9 mouse cellular contexts compared by ENCODE assay signal in genomic region chr5:120465062-120465461, GRCm38 (mm10). TPM values are rescaled to one million over a fixed set of nuclear protein-coding genes. Genes with fewer than 3 reads are reported as not detected.
DNase-seq lines count a peak whose midpoint lies in the region; ATAC-seq and TF ChIP-seq lines count a peak whose summit lies in the region.
"Had no signal": no experiment of that assay in that cellular context is flagged by ENCODE, and none has a peak within 500 bp of the region (broad histone marks: within the 10 kb centered on the region; RNA-seq: fewer than 3 reads in every experiment).

No protein-coding gene starts in this region.

- no peaks in the 10 kb centered on the region for H3K36me3 ChIP-seq in liver, embryonic 13.5 days
- no peaks in the 10 kb centered on the region for H3K36me3 ChIP-seq in liver, embryonic 12.5 days
- H3K36me3 ChIP-seq in stomach, postnatal 0 days (ENCODE audit: control insufficient read depth, insufficient read depth, low read length) = no peaks in the 10 kb centered on the region
- H3K36me3 ChIP-seq: lung, embryonic 15.5 days had no signal

- WGBS in liver, embryonic 13.5 days (ENCODE audit: insufficient replicate concordance) = 31% methylated on average over 5 of the region's 5 CpGs
- 34% methylated on average over 5 of the region's 5 CpGs for WGBS in liver, embryonic 12.5 days (ENCODE audit: insufficient replicate concordance)
- 39% methylated on average over 5 of the region's 5 CpGs for WGBS in stomach, postnatal 0 days

- H3K9me3 ChIP-seq in liver, embryonic 13.5 days (replicated peaks) = no peaks in the 10 kb centered on the region
- H3K9me3 ChIP-seq in liver, embryonic 12.5 days (replicated peaks) = no peaks in the 10 kb centered on the region; the same call in 1 of the 2 replicates
- no peaks in the 10 kb centered on the region for H3K9me3 ChIP-seq in stomach, postnatal 0 days (ENCODE audit: control insufficient read depth, low read length)
- H3K9me3 ChIP-seq: lung, embryonic 15.5 days had no signal

- no peaks in the 10 kb centered on the region for H3K4me1 ChIP-seq in liver, embryonic 13.5 days (replicated peaks)
- H3K4me1 ChIP-seq in liver, embryonic 12.5 days = 0 out of 2 replicates have a peak, but pooled peaks cover 4% of the 10 kb centered on the region
- no peaks in the 10 kb centered on the region for H3K4me1 ChIP-seq in cortical plate, adult 2 months (ENCODE audit: control insufficient read depth, insufficient read depth, low read length)
- H3K4me1 ChIP-seq in stomach, postnatal 0 days (replicated peaks; ENCODE audit: control insufficient read depth, insufficient read depth) = no peaks in the 10 kb centered on the region
- H3K4me1 ChIP-seq: lung, embryonic 15.5 days had no signal

- no peak overlapping the region for H3K4me2 ChIP-seq in liver, embryonic 13.5 days
- H3K4me2 ChIP-seq in liver, embryonic 12.5 days = no peak overlapping the region
- no peak overlapping the region for H3K4me2 ChIP-seq in stomach, postnatal 0 days (replicated peaks; ENCODE audit: low read depth)
- H3K4me2 ChIP-seq: lung, embryonic 15.5 days had no signal

- TF ChIP-seq EP300 in stomach, postnatal 0 days (optimal IDR thresholded peaks at IDR 0.05) = no peak

- no peak for ATAC-seq in liver, embryonic 13.5 days (ENCODE audit: low read depth)
- no peak for ATAC-seq in liver, embryonic 12.5 days
- ATAC-seq in stomach, postnatal 0 days (ENCODE audit: low FRiP score, low TSS enrichment) = no peak

- H3K27ac ChIP-seq in liver, embryonic 13.5 days = no peak overlapping the region
- no peak overlapping the region for H3K27ac ChIP-seq in liver, embryonic 12.5 days
- H3K27ac ChIP-seq in cortical plate, adult 2 months (ENCODE audit: insufficient read depth, low read length) = no peak overlapping the region
- H3K27ac ChIP-seq in stomach, postnatal 0 days (replicated peaks) = no peak overlapping the region
- H3K27ac ChIP-seq: lung, embryonic 15.5 days had no signal

- no peak for TF ChIP-seq POLR2A in cortical plate, adult 2 months (IDR thresholded peaks at IDR 0.05; ENCODE audit: extremely low read depth, insufficient read depth, low read length)

- TF ChIP-seq CTCF in cortical plate, adult 2 months (IDR thresholded peaks at IDR 0.05; ENCODE audit: extremely low read depth, insufficient read depth, low read length) = peak; percentile 20; the same call in 1 of the 2 replicates
- TF ChIP-seq CTCF in stomach, postnatal 0 days (IDR thresholded peaks at IDR 0.05; ENCODE audit: low read depth) = peak; percentile 64

- peaks cover 30% of the 10 kb centered on the region for H3K27me3 ChIP-seq in liver, embryonic 13.5 days
- peaks cover 50% of the 10 kb centered on the region for H3K27me3 ChIP-seq in liver, embryonic 12.5 days (replicated peaks)
- H3K27me3 ChIP-seq in stomach, postnatal 0 days (ENCODE audit: control insufficient read depth, insufficient read depth, low read length) = no peaks in the 10 kb centered on the region
- H3K27me3 ChIP-seq: lung, embryonic 15.5 days had no signal

- no peak overlapping the region for H3K4me3 ChIP-seq in liver, embryonic 13.5 days (replicated peaks)
- H3K4me3 ChIP-seq in liver, embryonic 12.5 days = no peak overlapping the region
- no peak overlapping the region for H3K4me3 ChIP-seq in cortical plate, adult 2 months (ENCODE audit: insufficient read depth, low read length)
- no peak overlapping the region for H3K4me3 ChIP-seq in stomach, postnatal 0 days (ENCODE audit: low read depth, low read length)
- H3K4me3 ChIP-seq: lung, embryonic 15.5 days had no signal

- no peak overlapping the region for H3K9ac ChIP-seq in liver, embryonic 13.5 days
- H3K9ac ChIP-seq in liver, embryonic 12.5 days = no peak overlapping the region
- H3K9ac ChIP-seq in stomach, postnatal 0 days (ENCODE audit: low read length) = no peak overlapping the region
- H3K9ac ChIP-seq: lung, embryonic 15.5 days had no signal

- DNase-seq in adrenal gland, postnatal 14 days = peak; percentile 71
- DNase-seq in adrenal gland, postnatal 4 days (ENCODE audit: low spot score in 2 of 2) = no peak
- peak; percentile 15 for DNase-seq in liver, embryonic 13.5 days
- peak; percentile 38 for DNase-seq in stomach, postnatal 0 days (ENCODE audit: low spot score)
- DNase-seq in yolk sac, embryonic 10.5 days (ENCODE audit: low spot score) = no peak
- DNase-seq in left cerebral cortex, adult 18-20 months (ENCODE audit: low spot score in 2 of 2) = no peak

RNA-seq across cellular contexts. Expression of gene Sdsl, which starts 7.5 kb away (rescaled TPM):
- total RNA-seq in adrenal gland, postnatal 14 days (2021) = 43.0 and 43.7 TPM in 2 replicates
- 10 to 100 TPM; 61.7 to 63.9 TPM for total RNA-seq in adrenal gland, postnatal 4 days (2021)
- polyA plus RNA-seq in liver, embryonic 13.5 days (2015; fragmentation: Nextera tagmentation; extraction: Ambion mirVana) = 0.82 and 1.0 TPM in 2 replicates
- 1.1 TPM in 2 replicates for polyA plus RNA-seq in liver, embryonic 12.5 days (2016; fragmentation: Nextera tagmentation; extraction: Ambion mirVana)
- polyA plus RNA-seq in cortical plate, adult 2 months (2012; rRNA removed) = 8.1 and 8.2 TPM in 2 replicates
- polyA plus RNA-seq in stomach, postnatal 0 days (2015; fragmentation: Nextera tagmentation; extraction: Ambion mirVana) = 16.2 and 16.8 TPM in 2 replicates
- total RNA-seq in left cerebral cortex, adult 18-20 months (2021) = 1 to 10 TPM; 7.9 to 8.6 TPM

RNA-seq across cellular contexts. Expression of gene Sds, which starts 11.3 kb away (rescaled TPM):
- total RNA-seq in adrenal gland, postnatal 14 days (2021) = 3.5 and 28.1 TPM in 2 replicates
- 1 to 10 TPM in 1 of 2 experiments, not detected in 1; 1.8 TPM for total RNA-seq in adrenal gland, postnatal 4 days (2021)
- not detected in 2 replicates for polyA plus RNA-seq in liver, embryonic 13.5 days (2015; fragmentation: Nextera tagmentation; extraction: Ambion mirVana)
- polyA plus RNA-seq in liver, embryonic 12.5 days (2016; fragmentation: Nextera tagmentation; extraction: Ambion mirVana) = not detected in 2 replicates
- polyA plus RNA-seq in cortical plate, adult 2 months (2012; rRNA removed) = 0.21 and 0.64 TPM in 2 replicates
- polyA plus RNA-seq in stomach, postnatal 0 days (2015; fragmentation: Nextera tagmentation; extraction: Ambion mirVana) = not detected in 2 replicates
- not detected for total RNA-seq in left cerebral cortex, adult 18-20 months (2021)
- polyA plus RNA-seq: lung, embryonic 15.5 days had no signal

RNA-seq across cellular contexts. Expression of gene Lhx5, which starts 33.6 kb away (rescaled TPM):
- total RNA-seq in adrenal gland, postnatal 14 days (2021) = not detected in 2 replicates
- total RNA-seq in adrenal gland, postnatal 4 days (2021) = not detected
- polyA plus RNA-seq in liver, embryonic 13.5 days (2015; fragmentation: Nextera tagmentation; extraction: Ambion mirVana) = not detected in 2 replicates
- not detected in 2 replicates for polyA plus RNA-seq in liver, embryonic 12.5 days (2016; fragmentation: Nextera tagmentation; extraction: Ambion mirVana)
- polyA plus RNA-seq in cortical plate, adult 2 months (2012; rRNA removed) = 0.04 TPM in 1 of 2 replicates, not detected in the other
- 0.16 and 0.18 TPM in 2 replicates for polyA plus RNA-seq in stomach, postnatal 0 days (2015; fragmentation: Nextera tagmentation; extraction: Ambion mirVana)
- not detected for total RNA-seq in left cerebral cortex, adult 18-20 months (2021)

RNA-seq across cellular contexts. Expression of gene Plbd2, which starts 38.4 kb away (rescaled TPM):
- total RNA-seq in adrenal gland, postnatal 14 days (2021) = 63.6 and 70.5 TPM in 2 replicates
- 10 to 100 TPM; 70.5 to 77.5 TPM for total RNA-seq in adrenal gland, postnatal 4 days (2021)
- polyA plus RNA-seq in liver, embryonic 13.5 days (2015; fragmentation: Nextera tagmentation; extraction: Ambion mirVana) = 17.3 and 17.9 TPM in 2 replicates
- 23.2 and 27.4 TPM in 2 replicates for polyA plus RNA-seq in liver, embryonic 12.5 days (2016; fragmentation: Nextera tagmentation; extraction: Ambion mirVana)
- polyA plus RNA-seq in cortical plate, adult 2 months (2012; rRNA removed) = 53.3 and 54.7 TPM in 2 replicates
- 42.6 and 45.9 TPM in 2 replicates for polyA plus RNA-seq in stomach, postnatal 0 days (2015; fragmentation: Nextera tagmentation; extraction: Ambion mirVana)
- total RNA-seq in left cerebral cortex, adult 18-20 months (2021) = 10 to 100 TPM; 54.5 to 57.2 TPM

RNA-seq across cellular contexts. Expression of gene Slc8b1, which starts 45.9 kb away (rescaled TPM):
- 33.5 and 35.6 TPM in 2 replicates for total RNA-seq in adrenal gland, postnatal 14 days (2021)
- total RNA-seq in adrenal gland, postnatal 4 days (2021) = 10 to 100 TPM; 29.6 to 31.7 TPM
- 4.0 and 4.7 TPM in 2 replicates for polyA plus RNA-seq in liver, embryonic 13.5 days (2015; fragmentation: Nextera tagmentation; extraction: Ambion mirVana)
- 4.2 and 6.0 TPM in 2 replicates for polyA plus RNA-seq in liver, embryonic 12.5 days (2016; fragmentation: Nextera tagmentation; extraction: Ambion mirVana)
- polyA plus RNA-seq in cortical plate, adult 2 months (2012; rRNA removed) = 6.3 and 6.6 TPM in 2 replicates
- polyA plus RNA-seq in stomach, postnatal 0 days (2015; fragmentation: Nextera tagmentation; extraction: Ambion mirVana) = 4.9 and 5.2 TPM in 2 replicates
- 1 to 10 TPM; 5.8 to 8.1 TPM for total RNA-seq in left cerebral cortex, adult 18-20 months (2021)

Comparison
In these comparisons a context has a peak if more than half of its experiments do, and no peak if none do; other contexts are left out.
1. DNase-seq: peak in adrenal gland, postnatal 14 days (single experiment), liver, embryonic 13.5 days (single experiment) and stomach, postnatal 0 days (single experiment); none in adrenal gland, postnatal 4 days (0 of 2), yolk sac, embryonic 10.5 days (single experiment) and left cerebral cortex, adult 18-20 months (0 of 2).